Mouse (Mus musculus): ENCODE results near the gene Dnah2.

DNA sequence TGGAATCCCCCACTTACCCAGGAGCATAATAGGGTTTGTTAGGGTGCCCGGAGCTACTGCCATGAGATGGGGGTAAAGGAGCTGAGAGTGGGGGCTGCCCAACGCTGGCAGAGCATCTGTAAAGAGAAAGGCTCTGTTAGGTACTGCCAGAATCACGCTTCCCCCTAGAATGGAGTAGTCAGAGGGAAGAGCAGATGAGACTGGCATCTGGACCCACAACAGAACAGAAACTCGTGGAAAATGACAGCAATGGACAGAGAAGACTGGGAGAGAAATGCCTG lies 141.2 kb downstream of the Dnah2 start:
- no peak for TF ChIP-seq ZNF384 (IDR thresholded peaks at IDR 0.05; ENCODE audit: low read depth, low read length)
- no peak for TF ChIP-seq CHD2 (IDR thresholded peaks at IDR 0.05; ENCODE audit: low read depth, low read length)
- TF ChIP-seq HCFC1 (IDR thresholded peaks at IDR 0.05; ENCODE audit: borderline replicate concordance, insufficient read depth, low read length), result no peak
- TF ChIP-seq ZC3H11A (IDR thresholded peaks at IDR 0.05; ENCODE audit: borderline replicate concordance, low read depth, low read length), result no peak
- no peak for TF ChIP-seq MAFK (IDR thresholded peaks at IDR 0.05; ENCODE audit: insufficient read depth, low read depth, low read length)
